Mouse (Mus musculus): ENCODE data around the gene Capn8.
A peak's percentile ranks its signal among the peaks of the same experiment; 100 is the strongest.

Gene Capn8

GRCm38 (mm10) chr1:182550761-182551160 lies 14.0 kb upstream of the Capn8 start:
- DNase-seq (ENCODE audit: low read depth): no peak

- DNase-seq (ENCODE audit: low read depth): peak; percentile 40
Observed at GRCm38 (mm10) chr1:182553649-182554375, 11.0 kb upstream of the Capn8 start.

- no peak for DNase-seq (ENCODE audit: low read depth)
Observed at GRCm38 (mm10) chr1:182558271-182558670, 6.5 kb upstream of the Capn8 start.

- DNase-seq (ENCODE audit: low read depth): no peak
Observed at GRCm38 (mm10) chr1:182559530-182559929, 5.3 kb upstream of the Capn8 start.

GRCm38 (mm10) chr1:182560390-182561098 lies 4.3 kb upstream of the Capn8 start:
- DNase-seq (ENCODE audit: low read depth): no peak

GRCm38 (mm10) chr1:182561945-182562514 lies 2.8 kb upstream of the Capn8 start:
- DNase-seq (ENCODE audit: low read depth): no peak

GRCm38 (mm10) chr1:182562576-182563370 lies 2.0 kb upstream of the Capn8 start:
- no peak for DNase-seq (ENCODE audit: low read depth)

- no peak for DNase-seq (ENCODE audit: low read depth)
Observed at GRCm38 (mm10) chr1:182565351-182565835, 586 bp downstream of the Capn8 start.

- no peak for DNase-seq (ENCODE audit: low read depth)
Observed at GRCm38 (mm10) chr1:182571148-182571547, 6.3 kb downstream of the Capn8 start.

- DNase-seq (ENCODE audit: low read depth): no peak
Observed at GRCm38 (mm10) chr1:182571973-182572372, 7.2 kb downstream of the Capn8 start.

GRCm38 (mm10) chr1:182573856-182574665 lies 9.3 kb downstream of the Capn8 start:
- no peak for DNase-seq (ENCODE audit: low read depth)

GRCm38 (mm10) chr1:182574666-182575049 lies 9.9 kb downstream of the Capn8 start:
- DNase-seq (ENCODE audit: low read depth): no peak

- no peak for DNase-seq (ENCODE audit: low read depth)
Observed at GRCm38 (mm10) chr1:182584169-182584568, 19.4 kb downstream of the Capn8 start.

- no peak for DNase-seq (ENCODE audit: low read depth)
Observed at GRCm38 (mm10) chr1:182585162-182585840, 20.5 kb downstream of the Capn8 start.

GRCm38 (mm10) chr1:182587706-182588105 lies 22.9 kb downstream of the Capn8 start:
- no peak for DNase-seq (ENCODE audit: low read depth)

GRCm38 (mm10) chr1:182591491-182591890 lies 26.7 kb downstream of the Capn8 start:
- DNase-seq (ENCODE audit: low read depth): no peak

GRCm38 (mm10) chr1:182592436-182592835 lies 27.6 kb downstream of the Capn8 start:
- DNase-seq (ENCODE audit: low read depth): no peak

GRCm38 (mm10) chr1:182605330-182606150 lies 40.7 kb downstream of the Capn8 start:
- DNase-seq (ENCODE audit: low read depth): no peak

- DNase-seq (ENCODE audit: low read depth): no peak
Observed at GRCm38 (mm10) chr1:182609701-182610335, 45.0 kb downstream of the Capn8 start.
